Mouse (Mus musculus) gastrocnemius, adult 2 months (tissue): ENCODE results near the gene Zfp593. TPM values are rescaled to one million over a fixed set of nuclear protein-coding genes. Genes with fewer than 3 reads are reported as not detected.

Experiments used
- DNase-seq: peaks from one replicate; pipeline ENCODE4 v3.0.0; 2022
- H3K27ac ChIP-seq: fragments of 200-600 bp; 2 replicates; pipeline ENCODE4 v1.8.1; 2022; ENCODE audit warnings: mild to moderate bottlenecking
- H3K4me3 ChIP-seq: fragments of 200-600 bp; 2 replicates; pipeline ENCODE4 v1.8.1; 2022; ENCODE audit warnings: mild to moderate bottlenecking, moderate library complexity
- CTCF ChIP-seq: fragments of 200-600 bp; IDR thresholded peaks from 2 replicates; pipeline ENCODE4 v1.8.1; 2022; ENCODE audit warnings: antibody characterized with exemption, mild to moderate bottlenecking, moderate library complexity
- intact Hi-C: fragments of 180-260 bp; cut with DNase I; formaldehyde crosslinking; loops from one replicate; pipeline ENCODE4 v1.15.1; 2025
- total RNA-seq, 2 experiments: library from RNA; stranded (reverse); gene quantifications; 2 replicates each; pipeline ENCODE4 v1.2.3; 2021

The Zfp593 gene
- total RNA-seq, 2 experiments from 2014 or later: 4.8 to 6.4 TPM

DNA sequence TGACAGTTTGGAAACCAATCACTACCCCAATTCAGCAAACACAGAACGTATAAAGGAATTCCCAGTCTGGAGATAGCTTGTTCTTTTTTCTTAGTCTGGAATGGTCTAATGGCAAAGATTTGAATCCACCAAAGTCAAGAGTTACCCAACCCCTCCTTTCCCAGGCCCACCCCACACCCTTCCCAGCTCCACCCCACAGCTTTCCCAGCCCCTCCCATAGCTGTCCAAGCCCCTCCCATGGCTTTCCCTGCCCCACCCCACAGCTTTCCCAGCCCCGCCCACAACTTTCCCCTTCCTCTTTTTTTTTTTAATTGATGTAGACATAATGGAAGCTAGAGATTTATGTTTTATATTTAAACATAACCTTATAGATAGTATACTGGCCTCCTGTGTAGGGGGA lies 46.0 kb downstream of the Zfp593 start:
- no peak for TF ChIP-seq CTCF
- intact Hi-C loops: no loop called here
- Histone ChIP-seq H3K4me3 (no peak overlapping the region), H3K27ac (no peak overlapping the region)
- no peak for DNase-seq

Other genes with a start within 250 kb of the Zfp593 start
- 10 to 100 TPM; 10.8 to 11.6 TPM for gene Dhdds, start 244.7 kb downstream of the Zfp593 start, total RNA-seq
- under 1 TPM; 0.08 to 0.28 TPM for gene Lin28a, start 226.8 kb downstream of the Zfp593 start, total RNA-seq
- not detected for gene Zfp683, start 191.8 kb downstream of the Zfp593 start, total RNA-seq
- gene Crybg2, start 184.8 kb downstream of the Zfp593 start, total RNA-seq: not detected
- under 1 TPM in 1 of 2 experiments, not detected in 1; 0.71 TPM for gene Cd52, start 150.5 kb downstream of the Zfp593 start, total RNA-seq
- gene Ubxn11, start 143.0 kb downstream of the Zfp593 start, total RNA-seq: 1 to 10 TPM in 1 of 2 experiments, under 1 TPM in 1; 0.71 to 1.9 TPM
- gene Sh3bgrl3, start 116.8 kb downstream of the Zfp593 start, total RNA-seq: 10 to 100 TPM; 12.2 to 27.1 TPM
- 10 to 100 TPM; 60.1 to 73.8 TPM for gene Cep85, start 58.5 kb downstream of the Zfp593 start, total RNA-seq
- not detected for gene Gm7534, start 42.6 kb downstream of the Zfp593 start, total RNA-seq
- 1 to 10 TPM; 1.6 to 2.1 TPM for gene Catsper4, start 18.2 kb downstream of the Zfp593 start, total RNA-seq
- gene Cnksr1, start 7.2 kb downstream of the Zfp593 start, total RNA-seq: 10 to 100 TPM; 26.3 to 53.5 TPM
- under 1 TPM in 1 of 2 experiments, not detected in 1; 0.26 TPM for gene E130218I03Rik, start 1.9 kb downstream of the Zfp593 start, total RNA-seq
- gene Gm30191, start 1.3 kb upstream of the Zfp593 start, total RNA-seq: not detected
- gene Grrp1, start 8.5 kb upstream of the Zfp593 start, total RNA-seq: 1 to 10 TPM; 1.7 to 3.1 TPM
- gene Pdik1l, start 42.3 kb upstream of the Zfp593 start, total RNA-seq: 1 to 10 TPM; 3.2 TPM
- gene Trim63, start 69.5 kb upstream of the Zfp593 start, total RNA-seq: 100 to 1,000 TPM; 250 to 325 TPM
- 10 to 100 TPM in 1 of 2 experiments, 1 to 10 TPM in 1; 4.4 to 25.8 TPM for gene Slc30a2, start 97.6 kb upstream of the Zfp593 start, total RNA-seq
- 10 to 100 TPM; 25.1 to 27.8 TPM for gene Extl1, start 138.3 kb upstream of the Zfp593 start, total RNA-seq
- 1 to 10 TPM; 2.6 to 4.0 TPM for gene Pafah2, start 150.7 kb upstream of the Zfp593 start, total RNA-seq
- 1 to 10 TPM; 3.0 to 3.8 TPM for gene Stmn1, start 222.7 kb upstream of the Zfp593 start, total RNA-seq